Mouse (Mus musculus): ENCODE data around the gene Agap3.

Gene Agap3

GRCm38 (mm10) chr5:24475476-24476241, 23.7 kb downstream of the Agap3 start:
- peak; percentile 62 to 75 for DNase-seq

- DNase-seq: no peak
These were observed 25.9 kb downstream of the Agap3 start for GRCm38 (mm10) chr5:24477909-24478308.

DNA sequence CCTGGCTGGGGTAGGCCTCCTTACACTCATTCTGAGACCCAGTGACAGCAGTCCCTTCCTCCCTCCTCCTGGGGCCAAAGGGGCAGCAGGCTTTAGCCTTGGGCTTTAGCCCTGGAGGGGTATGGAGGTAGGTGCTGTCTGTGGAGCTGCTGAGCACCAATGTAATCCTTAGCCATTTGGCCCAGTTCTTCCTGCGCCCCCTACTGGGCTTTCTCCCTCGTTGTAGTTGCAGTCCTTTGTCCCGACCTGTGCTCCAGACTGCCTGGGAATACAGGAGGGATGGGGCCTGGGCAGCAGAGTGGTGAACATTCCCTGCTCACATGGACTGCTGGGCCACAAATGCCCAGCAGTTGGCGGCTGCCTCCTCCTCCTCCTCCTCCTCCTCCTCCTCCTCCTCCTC, 29.7 kb downstream of the Agap3 start:
- DNase-seq: peak; percentile 75 to 85

DNA sequence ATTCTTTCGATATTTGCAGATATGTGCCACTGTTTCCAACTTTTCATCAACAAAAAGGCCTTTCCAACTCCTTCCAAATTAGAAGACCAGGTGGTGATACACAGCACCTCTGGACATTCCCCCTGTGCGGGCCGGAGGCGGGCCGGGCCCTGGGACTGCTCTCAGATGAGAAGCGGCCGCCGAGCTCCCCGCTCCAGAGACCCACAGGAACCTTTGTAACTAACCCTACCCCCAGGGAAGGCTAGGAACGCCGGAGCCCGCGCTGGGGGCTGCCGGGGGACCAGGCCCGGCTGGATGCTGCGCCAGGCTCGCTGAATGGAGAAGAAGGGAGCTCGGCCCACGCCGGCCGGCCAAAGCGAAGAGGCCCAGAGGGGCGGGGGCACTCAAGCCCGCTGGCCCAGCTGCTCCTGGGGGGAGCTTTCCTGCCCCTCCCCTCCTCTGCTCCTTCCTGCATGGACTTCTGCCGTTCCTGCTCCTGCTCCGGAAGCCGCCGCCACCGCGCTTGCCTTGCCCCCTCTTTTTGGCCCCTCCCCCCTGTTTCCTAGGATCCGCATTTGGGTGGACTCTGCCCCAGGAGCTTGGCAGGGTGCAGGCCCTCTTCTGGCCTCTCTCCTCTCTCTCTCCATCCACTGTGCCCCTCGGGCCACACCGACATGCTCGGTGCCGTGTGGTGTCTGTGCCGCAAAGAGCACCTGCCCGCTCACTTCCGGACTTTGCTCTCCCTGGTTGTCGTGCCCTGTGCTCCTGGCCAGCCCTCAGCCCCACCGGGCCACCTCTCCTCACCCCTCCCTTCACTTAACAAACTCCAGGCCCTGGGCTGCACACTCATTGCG, 30.5 kb downstream of the Agap3 start:
- peak in 1 of 2 experiments; percentile 35 for DNase-seq

DNA sequence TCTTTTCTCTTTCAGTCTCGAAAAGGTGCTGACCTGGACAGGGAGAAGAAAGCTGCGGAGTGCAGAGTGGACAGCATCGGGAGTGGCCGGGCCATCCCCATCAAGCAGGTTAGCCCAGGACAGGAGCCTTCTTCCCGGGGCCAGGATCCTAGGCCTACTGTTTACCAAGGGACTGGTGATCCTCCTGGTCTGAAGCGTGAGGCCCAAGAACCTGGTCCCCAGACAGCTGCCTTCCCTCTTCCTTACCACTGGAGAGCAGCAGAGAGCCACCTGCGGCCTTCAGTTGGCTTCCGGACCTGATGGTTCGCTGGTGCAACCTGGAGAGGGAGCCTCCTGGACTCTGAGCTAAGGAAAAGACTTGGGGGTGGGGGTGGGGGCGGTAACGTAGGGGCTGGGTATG, 31.3 kb downstream of the Agap3 start:
- DNase-seq: peak; percentile 81 to 83

GRCm38 (mm10) chr5:24484963-24485362, 33.0 kb downstream of the Agap3 start:
- peak in 1 of 2 experiments; percentile 36 for DNase-seq

DNA sequence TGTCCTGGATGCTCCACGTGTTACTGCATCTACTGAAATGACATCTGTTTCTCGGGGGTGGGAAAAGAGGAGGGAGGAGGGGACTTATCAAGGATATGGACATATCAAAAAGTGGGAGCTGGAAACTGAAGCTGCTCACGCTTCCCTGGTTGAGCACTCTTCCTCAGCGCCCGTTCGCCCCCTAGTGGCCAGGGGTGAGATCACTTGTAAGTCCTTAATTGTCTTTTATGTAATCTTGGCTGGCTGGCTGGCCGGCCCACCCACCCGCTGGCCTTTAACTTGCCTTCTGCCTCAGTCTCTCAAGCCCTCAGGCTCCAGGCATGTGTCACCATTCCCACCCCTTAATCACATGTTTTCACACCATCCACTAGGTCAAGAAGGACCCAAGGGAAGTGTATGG, 34.1 kb downstream of the Agap3 start:
- peak; percentile 93 to 96 for DNase-seq

DNA sequence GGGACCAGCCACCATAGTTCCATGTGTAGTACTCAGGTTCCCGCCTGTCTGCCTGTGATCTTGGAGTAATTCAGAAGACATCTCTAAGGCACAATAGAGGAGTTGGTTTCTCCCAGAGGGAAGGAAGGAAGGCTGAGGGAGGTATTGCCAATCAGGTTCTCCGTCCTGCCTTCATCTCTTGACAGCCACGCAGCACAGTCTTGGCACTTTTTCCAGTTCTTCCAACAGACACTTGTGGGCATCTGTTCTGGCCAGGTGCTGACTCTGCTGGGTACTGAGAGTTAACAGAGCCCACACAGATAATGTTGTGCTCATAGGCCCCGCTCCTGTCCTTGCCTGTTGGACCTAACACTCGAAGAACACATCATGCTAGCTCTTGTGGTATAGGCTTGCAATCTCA, 34.8 kb downstream of the Agap3 start:
- no peak for DNase-seq

- DNase-seq: no peak
These were observed 38.5 kb downstream of the Agap3 start for GRCm38 (mm10) chr5:24490413-24490920.

GRCm38 (mm10) chr5:24492546-24493285, 40.7 kb downstream of the Agap3 start:
- no peak for DNase-seq

DNA sequence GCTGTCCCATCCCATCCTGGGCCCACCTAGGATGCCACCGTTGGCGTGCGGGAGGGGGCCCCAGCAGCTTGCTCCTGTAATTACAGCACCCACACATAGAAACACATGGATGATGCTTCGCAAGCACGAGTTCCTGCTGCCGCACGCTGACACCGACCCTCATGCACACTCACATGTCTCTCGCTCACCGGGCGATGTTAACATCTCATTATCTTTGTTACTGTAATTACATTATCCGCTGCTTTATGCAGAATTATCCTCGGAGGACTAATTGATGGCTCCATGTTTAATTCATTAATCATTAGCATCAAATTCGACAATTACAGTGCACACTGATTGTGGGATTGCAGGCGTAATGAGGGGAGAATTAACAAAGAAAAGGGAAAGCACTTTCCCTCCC, 43.0 kb downstream of the Agap3 start:
- DNase-seq: peak; percentile 5

GRCm38 (mm10) chr5:24496756-24497155, 44.8 kb downstream of the Agap3 start:
- DNase-seq: peak in 1 of 2 experiments; percentile 10

- DNase-seq: no peak
These were observed 45.5 kb downstream of the Agap3 start for GRCm38 (mm10) chr5:24497526-24497925.

- no peak for DNase-seq
These were observed 47.1 kb downstream of the Agap3 start for GRCm38 (mm10) chr5:24499113-24499512.

DNA sequence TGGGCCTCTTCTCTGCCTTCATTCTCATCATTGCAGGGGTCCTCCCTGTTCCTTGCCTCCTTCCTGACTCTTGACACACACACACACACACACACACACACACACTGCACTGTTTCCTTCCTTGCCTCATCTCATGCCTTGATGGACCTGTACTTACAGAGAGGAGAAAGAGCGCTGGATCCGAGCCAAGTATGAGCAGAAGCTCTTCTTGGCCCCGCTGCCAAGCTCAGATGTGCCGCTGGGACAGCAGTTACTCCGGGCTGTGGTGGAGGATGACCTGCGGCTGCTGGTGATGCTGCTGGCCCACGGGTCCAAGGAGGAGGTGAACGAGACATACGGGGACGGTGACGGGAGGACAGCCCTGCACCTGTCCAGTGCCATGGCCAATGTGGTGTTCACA, 48.9 kb downstream of the Agap3 start:
- peak in 1 of 2 experiments; percentile 67 for DNase-seq

DNA sequence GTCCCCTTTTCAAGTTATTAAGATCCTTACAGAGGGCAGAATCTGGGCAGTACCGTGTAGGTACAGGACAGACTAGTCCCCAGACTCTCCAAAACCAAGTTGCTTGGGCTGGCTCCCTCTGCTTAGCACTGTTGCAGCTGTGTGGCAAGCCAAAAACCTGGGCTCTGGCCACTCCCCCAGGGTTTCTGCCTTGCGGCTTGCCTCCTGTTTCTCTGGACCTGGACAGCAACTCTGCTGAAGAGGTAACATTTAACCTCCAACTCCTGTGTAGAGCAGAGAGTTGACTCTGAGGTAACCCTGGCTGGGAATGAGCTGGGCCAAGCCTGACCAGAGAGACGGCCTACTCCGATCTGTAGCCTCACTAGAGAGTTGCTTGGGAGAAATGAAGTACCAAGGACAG, 50.8 kb downstream of the Agap3 start:
- peak in 1 of 2 experiments; percentile 15 for DNase-seq

GRCm38 (mm10) chr5:24505513-24505912, 53.5 kb downstream of the Agap3 start:
- DNase-seq: no peak

DNA sequence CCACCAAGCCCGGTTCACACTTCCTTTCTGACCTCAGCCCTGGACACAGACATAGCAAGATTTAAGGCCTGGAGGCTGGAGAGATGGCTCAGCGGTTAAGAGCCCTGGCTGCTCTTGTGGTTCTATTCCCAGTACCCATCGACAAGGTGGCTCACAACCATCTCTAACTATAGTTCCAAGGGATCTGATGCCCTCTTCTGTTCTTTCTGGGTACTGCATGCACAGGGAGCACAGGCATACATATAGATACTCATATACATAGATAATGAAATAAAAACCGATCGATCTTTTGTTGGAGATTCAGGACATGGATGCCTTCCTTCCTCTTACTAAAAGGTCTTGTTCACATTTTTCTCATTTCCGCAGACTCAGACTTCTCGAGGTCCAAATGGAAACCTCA, 56.4 kb downstream of the Agap3 start:
- DNase-seq: no peak

- DNase-seq: peak in 1 of 2 experiments; percentile 58
These were observed 58.7 kb downstream of the Agap3 start for GRCm38 (mm10) chr5:24510635-24511034.

DNA sequence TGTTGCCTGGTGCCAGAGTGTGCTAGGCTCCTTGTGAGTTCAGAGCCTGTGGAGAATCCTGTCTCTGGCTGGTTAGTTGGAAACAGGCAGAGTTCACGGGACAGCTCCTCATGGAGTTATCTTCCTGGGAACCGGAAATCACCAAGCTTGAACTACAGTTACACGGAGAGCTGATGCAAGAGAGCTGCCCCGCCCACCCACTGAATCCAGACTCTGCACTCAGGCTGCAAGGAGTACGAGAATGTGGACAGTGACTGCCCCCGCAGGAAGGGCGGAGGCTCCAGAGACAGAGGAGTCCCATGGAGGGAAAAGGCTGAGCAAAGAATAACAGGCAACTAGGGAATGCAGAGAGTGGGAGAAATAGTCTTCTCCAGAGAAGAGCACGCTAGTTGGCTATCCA, 60.3 kb downstream of the Agap3 start:
- DNase-seq: no peak

GRCm38 (mm10) chr5:24521366-24521765, 69.4 kb downstream of the Agap3 start:
- DNase-seq: no peak

GRCm38 (mm10) chr5:24523806-24524205, 71.8 kb downstream of the Agap3 start:
- DNase-seq: no peak

DNA sequence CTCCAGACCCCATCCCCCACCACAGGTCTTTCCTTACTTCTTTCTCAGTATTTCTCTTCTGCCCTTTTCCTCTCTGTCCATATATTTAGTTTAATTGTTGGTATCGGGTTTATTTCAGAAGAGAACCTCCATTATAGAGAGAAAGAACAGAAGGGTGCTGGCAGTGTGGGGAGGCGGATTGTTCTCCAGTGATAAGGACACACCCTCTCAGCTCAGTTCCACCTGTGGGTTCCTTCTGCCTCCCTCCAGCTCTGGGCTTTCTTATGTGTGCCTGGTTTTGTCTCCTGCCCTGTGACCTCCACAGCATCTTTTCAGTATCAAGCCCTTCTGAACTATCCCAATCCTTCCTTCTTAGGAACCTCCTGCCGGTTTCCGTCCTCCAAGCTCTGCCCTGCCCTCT, 72.5 kb downstream of the Agap3 start:
- DNase-seq: no peak
